Mouse (Mus musculus) large intestine, adult 2 months (tissue): ENCODE measurements at regions not wholly inside any gene's neighbourhood (a gene's known extent, or its start where the extent isn't known, plus 50 kb on each side); places are given as distances from the start of the nearest gene placed in this dataset.

Source experiments
- DNase-seq: peaks from one replicate; pipeline ENCODE4 v3.0.0-alpha.2; 2012; ENCODE audit warnings: low read depth, low spot score
- WGBS: fragments of 180-500 bp; shearing (Covaris S2); methylation state at CpG from one replicate; pipeline ENCODE4 v1.1.7; 2018; 5-methylcytosine and 5-hydroxymethylcytosine counted together

DNA sequence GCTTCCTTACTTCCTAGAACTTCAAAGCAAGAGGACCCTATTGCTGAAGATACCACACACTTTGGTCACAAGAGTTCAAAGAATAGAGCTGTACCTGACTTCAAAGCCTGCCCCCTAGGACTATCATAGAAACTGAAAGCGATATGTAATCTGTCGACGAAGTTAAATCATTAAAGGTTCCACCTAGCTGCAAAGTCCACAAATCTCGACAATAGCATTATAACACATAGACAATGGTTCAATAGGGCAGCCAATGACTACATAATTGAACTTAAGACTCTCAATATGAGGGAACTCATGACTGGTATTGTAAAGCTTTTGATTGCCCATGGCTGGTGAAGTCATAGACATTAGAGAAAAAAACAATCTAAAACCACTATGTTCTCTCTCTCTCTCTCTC lies 200.8 kb downstream of the Fscb start:
- 41% methylated on average over 4 of the region's 4 CpGs for WGBS
- peak; percentile 43 for DNase-seq

- no peak for DNase-seq
Measured at GRCm38 (mm10) chr12:64266130-64266529, 208.4 kb downstream of the Fscb start.

DNA sequence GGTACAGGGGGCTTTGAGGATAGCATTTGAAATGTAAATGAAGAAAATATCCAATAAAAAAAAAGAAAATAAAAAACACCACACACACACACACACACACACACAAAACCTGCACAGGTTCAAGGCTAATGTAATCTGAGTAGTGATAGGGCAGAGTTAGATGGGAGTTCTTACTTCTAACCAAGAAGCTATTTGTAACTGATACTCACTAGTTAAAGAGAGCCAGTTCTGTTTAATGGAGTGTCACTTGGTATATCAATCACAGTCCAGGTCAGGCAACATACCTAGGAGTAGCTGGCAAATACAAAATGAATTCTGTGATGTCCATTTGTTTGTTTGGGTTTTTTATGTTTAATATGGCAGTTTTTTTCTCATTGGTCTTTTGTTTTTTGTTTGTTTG lies 219.5 kb downstream of the Fscb start:
- no peak for DNase-seq

DNA sequence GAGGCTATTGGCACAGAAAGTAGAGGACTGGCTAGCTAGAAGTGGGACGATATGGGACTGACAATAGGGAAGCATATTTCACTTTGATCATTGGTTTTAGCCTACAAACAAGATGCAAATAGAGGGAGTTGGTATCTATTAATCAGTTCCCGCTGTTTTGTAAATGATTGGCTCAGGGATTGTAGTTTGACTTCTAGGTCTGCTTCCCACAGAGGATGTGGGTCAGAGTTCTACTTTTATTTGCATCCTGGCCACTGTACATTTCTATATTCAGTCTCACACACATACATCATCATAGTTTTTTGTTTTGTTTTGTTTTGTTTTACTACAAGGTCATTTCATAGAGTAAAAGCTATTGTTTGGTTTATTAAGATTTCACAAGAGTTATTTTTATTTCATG lies 224.5 kb downstream of the Fscb start:
- whole genome bisulfite sequencing, result 74% methylated on average over 2 of the region's 2 CpGs
- DNase-seq, result no peak

DNA sequence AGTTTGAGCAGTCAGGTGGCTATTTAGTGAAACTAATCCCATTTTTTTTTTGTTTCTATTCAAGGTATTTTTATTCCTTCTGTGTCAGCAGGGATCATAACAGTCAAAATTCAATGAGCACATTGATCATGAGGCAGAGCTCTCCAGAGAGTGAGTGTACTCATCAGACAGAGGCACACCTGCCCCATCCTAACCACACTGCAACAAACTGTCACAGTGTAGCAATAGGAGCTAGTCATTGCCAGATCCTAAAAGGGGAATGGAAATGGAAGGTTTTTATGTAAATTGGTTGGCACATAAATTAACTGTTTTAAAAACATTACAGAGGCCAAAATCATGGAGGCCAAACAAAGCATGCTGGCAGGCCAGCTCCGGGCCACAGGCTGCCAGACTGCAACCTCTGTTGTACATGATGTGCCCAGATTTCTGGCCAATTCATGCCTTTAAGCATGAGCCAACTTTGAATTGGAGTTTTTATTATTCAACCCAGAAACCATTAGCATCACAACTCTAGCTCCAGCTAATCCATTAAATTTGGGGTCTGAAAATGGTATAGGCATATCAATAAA lies 244.9 kb downstream of the Fscb start:
- no peak for DNase-seq
- 64% methylated on average over 1 of the region's 1 CpGs for WGBS

DNA sequence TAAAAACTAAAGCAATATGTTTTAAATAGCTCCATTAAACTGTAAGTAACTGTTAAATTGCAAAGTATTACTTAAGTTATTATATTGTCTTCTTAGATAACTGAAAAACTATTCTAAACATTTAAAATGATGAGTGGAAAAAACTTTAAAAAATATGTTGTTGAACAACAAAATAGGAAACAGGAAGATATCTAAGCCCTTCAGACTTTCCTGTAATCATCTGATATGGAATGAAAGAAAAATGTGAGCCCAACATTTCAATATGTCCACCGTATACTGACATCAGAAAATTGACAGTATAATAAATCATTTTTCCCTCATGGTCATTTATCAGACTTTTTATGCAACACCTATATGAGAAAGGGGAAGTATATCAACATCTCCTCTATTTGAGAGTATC lies 258.1 kb downstream of the Fscb start:
- 86% methylated on average over 1 of the region's 1 CpGs for WGBS

DNA sequence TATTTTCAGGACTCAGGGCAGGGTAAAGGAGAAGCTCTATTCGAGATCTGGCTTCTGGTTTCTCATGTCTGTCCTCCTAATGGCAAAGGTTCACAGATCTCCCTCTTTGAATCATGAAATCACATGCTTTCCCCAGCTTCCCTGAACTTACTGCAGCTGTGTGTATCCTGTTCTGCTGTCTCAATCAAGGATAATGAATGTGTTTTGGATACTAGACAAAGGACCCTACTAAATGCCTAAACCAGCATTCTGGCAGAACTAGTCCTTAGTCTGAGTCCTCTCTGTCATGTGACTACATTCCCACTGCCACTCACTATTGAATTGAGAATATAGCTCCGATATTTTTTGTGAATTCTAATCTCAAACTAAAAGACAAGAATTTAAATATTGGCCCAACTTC lies 276.1 kb downstream of the Fscb start:
- no peak for DNase-seq
- 52% methylated on average over 2 of the region's 2 CpGs for WGBS

More for the DNA sequence above, 258.1 kb downstream of the Fscb start:
- no peak for DNase-seq
